Mouse (Mus musculus): ENCODE results near the gene Tmigd3.

- no peak for TF ChIP-seq CTCF (IDR thresholded peaks at IDR 0.05; ENCODE audit: borderline replicate concordance, control insufficient read depth, extremely low read depth, insufficient read depth, low read length, poor library complexity)
- TF ChIP-seq POLR2A (IDR thresholded peaks at IDR 0.05; ENCODE audit: control insufficient read depth, extremely low read depth, insufficient read depth, low read length, poor library complexity) = no peak
Observed at GRCm38 (mm10) chr3:105821504-105821903, 49.2 kb upstream of the Tmigd3 start.
